Mouse (Mus musculus): Measurements from ENCODE around the gene Pbx3. TPM values are rescaled to one million over a fixed set of nuclear protein-coding genes. Genes with fewer than 3 reads are reported as not detected.

The Pbx3 gene
- 12.2 and 13.9 TPM in 2 replicates for polyA plus RNA-seq (2012; ENCODE audit: low replicate concordance)

GRCm38 (mm10) chr2:34372305-34373301 is at the start of gene Pbx3:
Gene Pbx3 (minus strand): TSS chr2:34373142.

GRCm38 (mm10) chr2:34406601-34407464 is 33.9 kb upstream of the Pbx3 start, which contains the start of gene Mapkap1:
Gene Mapkap1 (plus strand): TSS chr2:34406771.

Other genes starting within 250 kb of the Pbx3 start
- gene Mapkap1, start 33.6 kb upstream of the Pbx3 start, polyA plus RNA-seq (2012; ENCODE audit: low replicate concordance) = 54.1 and 86.5 TPM in 2 replicates